Mouse (Mus musculus): Measurements from ENCODE around the gene Ppp2r5d.

Gene Ppp2r5d

DNA sequence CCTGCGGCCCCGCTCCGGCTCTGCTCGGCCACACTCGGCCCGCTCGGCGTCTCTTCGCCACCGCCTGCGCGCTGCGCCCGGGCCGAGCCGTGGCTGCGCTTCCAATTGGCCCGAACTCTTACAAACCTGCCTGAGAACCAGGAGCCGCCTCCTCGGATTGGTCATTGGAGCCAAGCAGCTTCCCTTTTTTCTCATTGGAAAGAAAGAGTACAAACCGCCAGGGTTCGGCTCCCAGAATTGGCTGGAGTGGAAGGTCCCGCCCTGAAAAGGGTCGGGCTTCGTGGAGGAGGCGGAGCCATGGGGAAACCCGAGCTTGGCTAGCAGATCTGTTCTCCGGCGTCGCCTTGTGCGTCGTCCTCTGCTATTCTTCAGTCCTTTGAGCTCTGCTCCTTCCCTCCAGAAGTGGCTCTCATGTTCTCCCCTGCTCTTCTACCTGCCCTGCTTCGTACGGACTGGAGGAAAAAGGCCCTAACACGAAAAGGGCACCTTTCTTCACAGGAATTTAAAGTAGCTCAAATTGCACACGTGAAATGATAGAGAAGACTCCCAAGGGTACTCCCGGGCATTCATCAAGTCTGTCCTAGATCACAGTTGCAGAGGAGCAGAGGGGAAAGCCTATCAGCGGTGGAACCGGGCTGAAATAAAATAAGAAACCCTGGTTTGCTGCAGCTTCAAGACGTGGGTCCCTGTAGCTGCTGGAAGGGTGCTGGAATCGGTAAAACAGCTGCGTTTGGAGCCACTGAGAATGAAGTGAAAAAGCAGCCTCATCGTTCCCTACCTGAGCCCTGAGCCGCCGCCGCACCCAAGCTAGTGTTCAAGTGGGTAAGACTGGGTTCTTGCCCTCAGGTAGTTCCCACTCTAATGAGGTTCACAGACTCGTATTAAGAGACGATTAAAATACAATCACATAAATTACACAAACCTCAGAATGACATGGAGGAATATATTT is at the start of gene Ppp2r5d:
Gene Ppp2r5d, minus strand, starts transcription at position 225 of the 949 bp plus-strand sequence.
- peak; percentile 97 for DNase-seq

DNA sequence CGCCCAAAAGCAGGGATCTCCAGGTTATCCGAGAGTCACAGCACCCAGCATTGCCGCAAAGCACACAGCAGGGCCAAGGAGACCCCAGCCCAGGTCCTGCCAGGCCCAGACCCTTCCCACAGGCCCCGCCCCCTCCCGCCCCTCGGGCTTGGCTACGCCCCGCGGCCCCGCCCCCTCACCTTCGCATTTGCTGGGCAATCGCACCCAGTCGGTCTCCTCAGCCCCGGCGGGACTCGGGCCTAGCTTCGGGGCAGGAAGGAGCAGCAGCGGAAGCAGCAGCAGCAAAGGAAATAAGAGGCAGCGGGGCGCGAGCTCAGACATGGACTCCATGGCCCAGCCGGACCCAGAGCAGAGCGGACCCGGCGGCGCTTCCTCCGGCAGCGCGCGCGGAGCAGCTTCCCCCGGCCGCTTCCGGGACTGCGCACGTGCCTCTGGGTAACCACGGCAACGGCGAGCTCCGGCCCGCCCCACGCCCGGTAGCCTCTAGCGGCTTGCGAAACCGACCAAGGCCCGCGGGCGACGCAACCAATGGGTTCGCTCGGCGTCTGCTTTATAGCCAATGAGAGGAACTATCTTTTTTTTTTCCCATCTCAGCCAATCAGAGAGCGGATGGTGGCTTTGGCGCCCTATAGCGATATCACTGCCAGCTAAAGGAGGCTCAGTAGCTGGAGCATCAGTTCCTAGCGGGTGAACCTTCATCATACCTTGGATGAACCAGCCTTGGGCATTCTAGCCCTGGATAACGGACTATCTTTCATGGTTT is 47.1 kb upstream of the Ppp2r5d start, which contains the start of gene Cnpy3:
Gene Cnpy3, minus strand, starts transcription at position 421 of the 763 bp plus-strand sequence.
- DNase-seq = peak; percentile 99

- no peak for DNase-seq
Measured at GRCm38 (mm10) chr17:46751056-46751793, 46.3 kb upstream of the Ppp2r5d start.

DNA sequence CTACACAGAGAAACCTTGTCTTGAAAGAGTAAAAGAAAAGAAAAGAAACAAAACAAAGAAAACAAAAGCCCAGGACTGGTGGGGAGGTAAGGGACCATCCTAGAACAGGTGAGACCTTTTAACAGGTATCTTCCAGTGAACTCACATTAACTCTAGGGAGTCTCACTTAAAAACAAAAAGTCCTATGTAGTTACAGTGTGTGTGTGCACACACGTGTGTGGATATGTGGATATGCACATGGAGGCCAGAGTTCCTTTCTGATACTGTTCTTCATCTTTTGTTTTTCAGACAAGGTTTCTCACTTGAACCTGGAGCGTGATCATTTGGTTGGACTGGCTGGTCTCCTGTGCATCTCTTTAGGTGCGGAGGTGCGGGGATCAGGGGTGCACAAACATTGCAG is 45.7 kb upstream of the Ppp2r5d start:
- DNase-seq = no peak

DNA sequence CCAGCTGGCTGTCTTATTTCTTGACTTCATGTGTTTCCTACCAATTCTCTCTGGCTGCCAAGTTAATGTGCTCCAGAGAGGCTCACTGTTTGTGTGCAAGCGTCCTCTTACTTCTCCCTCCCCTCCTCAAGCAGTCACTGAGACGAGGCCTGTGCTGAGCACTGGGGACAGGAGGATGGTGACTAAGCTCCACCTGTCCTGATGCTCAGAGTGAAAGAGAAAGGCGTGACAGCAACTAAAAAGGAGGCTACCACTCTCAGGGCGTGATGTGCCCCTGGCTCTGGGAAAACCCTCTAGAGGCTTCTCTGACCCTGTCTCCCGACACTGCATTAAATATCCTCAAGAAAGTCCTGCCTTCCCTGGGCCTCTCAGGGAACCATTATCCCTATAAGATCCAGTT is 44.4 kb upstream of the Ppp2r5d start:
- no peak for DNase-seq

DNA sequence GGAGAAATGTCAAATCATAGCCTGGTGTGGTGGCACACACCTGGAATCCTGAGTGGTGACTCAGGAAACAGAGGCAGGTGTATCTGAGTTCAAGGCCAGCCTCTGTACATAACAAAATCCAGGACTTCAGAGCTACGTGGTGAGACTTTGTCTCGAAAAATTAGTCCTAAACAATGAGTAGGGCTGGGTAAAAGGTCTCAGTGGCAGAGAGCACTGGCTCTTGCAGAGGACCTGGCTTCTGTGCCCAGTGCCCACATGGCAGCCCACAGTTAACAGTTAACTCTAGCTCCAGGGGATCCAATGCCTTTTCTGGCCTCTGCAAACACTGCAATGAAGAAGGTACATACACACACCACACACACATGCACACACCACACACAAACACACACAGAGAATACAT is 42.9 kb upstream of the Ppp2r5d start:
- DNase-seq = no peak

DNA sequence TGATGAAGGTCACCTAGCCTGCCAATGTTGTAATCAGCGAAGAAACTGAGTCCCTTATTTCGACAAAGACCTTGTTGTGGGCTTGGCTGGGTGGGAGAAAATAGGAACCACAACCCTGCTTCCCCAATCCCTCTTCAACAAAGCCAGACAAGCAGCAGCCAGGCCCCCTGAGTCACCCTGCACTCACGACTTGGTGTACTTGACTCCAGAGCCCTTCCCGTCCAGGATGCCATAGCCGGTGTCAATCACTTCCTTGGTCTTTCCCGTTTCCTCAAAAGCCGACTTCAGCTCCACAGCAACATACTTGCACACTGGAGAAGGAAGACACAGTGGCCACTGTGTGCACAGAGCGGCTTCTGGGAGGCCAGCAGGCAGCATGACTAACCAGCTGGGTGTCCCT is 42.3 kb upstream of the Ppp2r5d start:
- no peak for DNase-seq

- no peak for DNase-seq
Measured at GRCm38 (mm10) chr17:46745506-46745905, 40.6 kb upstream of the Ppp2r5d start.

DNA sequence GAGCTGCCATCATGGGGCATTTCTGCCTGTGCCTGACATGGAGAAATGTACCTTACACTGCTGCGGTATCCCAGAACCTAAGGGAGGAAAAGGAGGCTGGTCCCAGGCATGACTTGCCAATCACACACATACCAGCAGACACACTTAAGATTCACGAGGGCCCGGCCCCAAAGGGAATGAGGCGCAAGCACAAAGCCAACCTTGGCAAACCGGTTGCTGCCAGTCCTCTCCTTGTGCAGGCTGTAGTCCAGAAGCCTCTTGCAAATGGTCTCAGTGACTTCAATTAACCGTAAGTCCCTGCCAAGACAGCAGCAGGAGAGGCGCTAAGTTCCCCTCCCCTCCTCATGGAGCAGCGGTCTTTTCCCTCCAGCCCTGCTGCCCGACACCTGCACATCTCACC is 38.1 kb upstream of the Ppp2r5d start:
- DNase-seq = no peak

- no peak for DNase-seq
Measured at GRCm38 (mm10) chr17:46741305-46741704, 36.4 kb upstream of the Ppp2r5d start.

GRCm38 (mm10) chr17:46736160-46736559 is 31.2 kb upstream of the Ppp2r5d start:
- DNase-seq = no peak

- no peak for DNase-seq
Measured at GRCm38 (mm10) chr17:46735287-46735686, 30.4 kb upstream of the Ppp2r5d start.

DNA sequence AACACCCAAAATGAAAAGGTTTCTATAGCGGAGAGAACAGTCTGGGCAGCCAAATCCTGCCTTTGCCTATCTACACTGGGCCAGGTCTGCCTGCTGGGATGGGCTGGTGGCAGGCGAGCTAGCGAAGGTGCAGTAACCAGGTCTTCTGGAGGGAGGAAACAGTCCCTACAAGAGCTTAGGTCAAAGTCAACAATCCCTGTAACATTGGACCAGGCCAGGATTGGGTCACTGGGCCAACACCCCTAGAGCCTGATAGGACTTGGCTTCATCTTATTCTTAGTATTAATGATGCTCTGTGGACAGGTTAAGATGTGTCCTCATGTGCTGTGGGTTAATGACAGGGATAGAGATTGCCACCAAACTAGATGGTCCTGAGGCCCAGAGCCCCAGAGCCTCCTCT is 29.1 kb upstream of the Ppp2r5d start:
- DNase-seq = no peak

DNA sequence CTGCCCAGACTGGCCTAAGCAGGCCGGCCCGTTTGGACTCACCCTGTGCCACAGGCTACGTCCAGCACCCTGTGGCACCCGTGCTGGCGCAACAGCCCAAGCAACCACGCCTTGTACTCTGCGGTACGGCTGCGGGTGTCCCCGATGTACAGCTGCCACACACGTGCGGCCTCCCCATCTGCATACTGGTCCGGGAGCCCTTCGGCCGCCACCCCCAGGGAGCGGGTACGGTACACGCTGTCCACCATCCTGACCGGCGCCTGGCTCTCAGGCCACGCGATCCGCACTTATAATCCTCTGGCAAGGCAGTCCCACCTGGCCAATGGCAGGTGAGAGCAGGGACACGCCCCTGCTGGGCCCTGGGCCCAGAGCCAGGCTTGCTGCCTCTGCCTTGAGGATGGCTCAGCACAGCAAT is 24.0 kb upstream of the Ppp2r5d start, which contains the start of gene Gnmt:
Gene Gnmt, minus strand, starts transcription at position 265 of the 415 bp plus-strand sequence.
- DNase-seq = peak; percentile 89

GRCm38 (mm10) chr17:46728496-46728895 is 23.6 kb upstream of the Ppp2r5d start:
- no peak for DNase-seq

- no peak for DNase-seq
Measured at GRCm38 (mm10) chr17:46728021-46728420, 23.1 kb upstream of the Ppp2r5d start.

DNA sequence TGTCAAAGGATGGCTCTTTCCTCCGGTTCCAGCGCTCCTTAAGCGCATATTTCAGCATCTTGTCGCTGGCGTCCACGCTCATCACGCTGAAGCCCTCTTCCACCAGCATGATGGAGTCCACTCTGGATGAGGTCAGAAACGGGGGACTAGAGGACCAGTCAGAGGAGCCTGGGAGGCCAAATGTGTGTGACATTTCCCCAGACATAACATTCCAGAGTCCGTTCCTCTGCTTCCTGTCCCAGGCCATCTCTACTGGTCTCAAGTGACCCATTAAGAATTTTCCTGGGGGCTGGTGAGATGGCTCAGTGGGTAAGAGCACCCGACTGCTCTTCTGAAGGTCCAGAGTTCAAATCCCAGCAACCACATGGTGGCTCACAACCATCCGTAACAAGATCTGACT is 22.4 kb upstream of the Ppp2r5d start:
- DNase-seq = no peak

DNA sequence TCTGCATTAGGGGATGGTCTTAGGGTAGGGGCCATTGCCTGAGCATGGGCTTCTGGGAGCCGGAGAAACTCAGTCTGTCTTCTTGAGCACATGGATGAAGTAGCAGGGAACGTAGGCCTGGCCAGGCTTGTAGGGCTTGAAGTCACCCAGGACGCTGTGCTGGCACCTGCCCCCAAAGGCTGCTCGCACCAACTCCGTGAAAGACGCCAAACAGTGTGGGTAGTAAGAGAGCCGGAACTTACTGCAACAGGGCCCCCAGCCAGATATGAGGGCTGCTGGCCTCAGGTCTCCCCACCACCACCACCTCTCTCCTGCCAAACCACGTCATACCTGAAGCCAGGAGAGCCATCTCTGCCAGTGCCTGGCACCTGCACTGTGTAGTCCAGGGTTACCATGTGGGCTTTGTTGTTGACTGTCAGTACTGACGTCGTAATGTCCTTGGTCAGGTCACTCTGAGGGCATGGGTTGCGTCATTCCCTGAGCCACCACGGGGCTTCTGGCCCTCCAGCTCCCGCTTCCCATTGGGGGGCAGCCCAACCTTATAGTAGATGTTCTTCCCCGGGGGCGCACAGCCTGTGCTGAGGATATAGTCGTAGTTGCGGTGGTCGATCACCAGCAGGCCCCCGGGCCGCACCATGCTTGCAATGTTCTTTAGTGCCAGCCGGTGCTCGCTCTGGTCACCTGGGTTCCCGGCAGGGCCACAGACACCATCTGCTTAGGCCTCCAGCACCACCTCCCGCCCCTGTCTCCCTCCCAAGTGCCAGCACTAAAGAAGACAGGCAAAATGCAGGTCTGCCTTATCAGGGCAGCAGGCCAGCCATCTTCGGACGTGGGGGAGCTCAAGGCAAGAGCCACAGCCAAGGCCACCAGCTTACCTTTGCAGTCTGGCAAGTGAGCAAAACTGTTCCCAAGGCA is 21.1 kb upstream of the Ppp2r5d start:
- no peak for DNase-seq

GRCm38 (mm10) chr17:46725273-46725672 is 20.4 kb upstream of the Ppp2r5d start:
- DNase-seq = no peak

DNA sequence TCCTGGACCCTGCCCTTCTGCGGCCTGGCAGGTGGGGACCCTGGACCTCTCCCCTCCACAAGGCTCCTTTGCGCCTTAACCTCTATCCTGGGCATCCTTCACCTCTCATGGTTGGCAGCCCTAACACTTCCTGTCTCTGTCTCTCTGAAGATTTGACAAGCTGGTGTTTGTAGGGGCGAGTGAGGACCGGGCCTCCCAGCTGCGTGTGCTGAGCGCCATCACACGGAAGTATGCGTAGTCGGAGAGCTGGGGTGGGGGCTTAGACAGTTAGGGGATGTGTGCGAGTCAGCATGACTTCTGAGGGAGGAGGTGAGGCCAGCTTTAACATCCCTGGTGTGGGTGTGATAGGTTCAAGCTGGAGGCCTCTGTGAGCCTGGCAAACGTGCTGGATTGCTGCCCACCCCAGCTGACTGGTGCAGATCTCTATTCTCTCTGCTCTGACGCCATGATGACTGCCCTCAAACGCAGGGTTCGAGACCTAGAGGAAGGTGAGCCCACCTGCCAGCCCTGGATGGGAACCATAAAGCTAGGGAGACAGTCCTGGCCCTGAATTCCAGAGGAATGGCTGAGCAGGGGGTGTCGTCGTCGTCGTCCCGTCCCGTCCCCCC is 19.7 kb upstream of the Ppp2r5d start:
- no peak for DNase-seq

DNA sequence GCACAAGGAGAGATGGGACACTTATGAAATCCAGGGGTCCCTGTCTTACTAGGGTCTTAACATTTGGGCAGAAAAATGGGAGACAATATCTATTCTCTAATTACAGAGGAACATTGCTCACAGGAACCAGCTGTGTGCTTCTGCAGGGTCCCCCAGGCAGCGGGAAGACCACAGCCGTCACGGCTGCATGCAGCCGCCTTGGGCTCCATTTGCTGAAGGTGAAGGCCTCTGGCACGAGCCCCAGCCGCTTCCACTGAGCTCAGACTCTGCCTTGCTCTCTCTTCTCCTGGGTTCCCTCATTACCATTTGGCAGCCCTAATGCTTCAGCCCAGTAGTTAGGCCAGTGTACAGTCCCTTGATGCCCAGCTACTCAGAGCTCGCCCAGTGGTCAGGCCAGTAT is 16.2 kb upstream of the Ppp2r5d start:
- no peak for DNase-seq

All from kidney, postnatal 14 days (tissue).